Mouse (Mus musculus): ENCODE data around the gene Fbxl19.

Gene Fbxl19

GRCm38 (mm10) chr7:127744366-127745045 lies at the start of gene Fbxl19:
Gene Fbxl19 (plus strand): TSS chr7:127744543.
- peak; percentile 84 to 92 for DNase-seq

- no peak for DNase-seq
These were observed 45.4 kb upstream of the Fbxl19 start for GRCm38 (mm10) chr7:127698986-127699385.

GRCm38 (mm10) chr7:127700712-127701331 lies 43.5 kb upstream of the Fbxl19 start:
- no peak for DNase-seq

GRCm38 (mm10) chr7:127703561-127704178 lies 40.7 kb upstream of the Fbxl19 start:
- DNase-seq = peak; percentile 41 to 66

GRCm38 (mm10) chr7:127704598-127704997 lies 39.7 kb upstream of the Fbxl19 start:
- peak in 1 of 2 experiments; percentile 6 for DNase-seq

- DNase-seq = no peak
These were observed 38.6 kb upstream of the Fbxl19 start for GRCm38 (mm10) chr7:127705706-127706105.

GRCm38 (mm10) chr7:127707045-127707956 lies 37.0 kb upstream of the Fbxl19 start:
- DNase-seq = peak in 1 of 2 experiments; percentile 25

- no peak for DNase-seq
These were observed 36.5 kb upstream of the Fbxl19 start for GRCm38 (mm10) chr7:127707957-127708206.

- DNase-seq = peak; percentile 90 to 93
These were observed 35.9 kb upstream of the Fbxl19 start, which contains the start of gene Bcl7c for GRCm38 (mm10) chr7:127708207-127709078. Gene Bcl7c (minus strand): TSS chr7:127708933.

GRCm38 (mm10) chr7:127709261-127709979 lies 34.9 kb upstream of the Fbxl19 start:
- no peak for DNase-seq

- DNase-seq = peak; percentile 16 to 36
These were observed 33.3 kb upstream of the Fbxl19 start for GRCm38 (mm10) chr7:127711031-127711430.

GRCm38 (mm10) chr7:127711456-127711855 lies 32.9 kb upstream of the Fbxl19 start:
- DNase-seq = peak in 1 of 2 experiments; percentile 30

GRCm38 (mm10) chr7:127712461-127713385 lies 31.6 kb upstream of the Fbxl19 start, which contains the start of gene Ctf1:
Gene Ctf1 (plus strand): TSS chr7:127712736.
- DNase-seq = peak; percentile 86 to 87

- no peak for DNase-seq
These were observed 29.5 kb upstream of the Fbxl19 start for GRCm38 (mm10) chr7:127714816-127715215.

GRCm38 (mm10) chr7:127716992-127717391 lies 27.4 kb upstream of the Fbxl19 start:
- peak; percentile 76 to 89 for DNase-seq

GRCm38 (mm10) chr7:127718339-127718738 lies 26.0 kb upstream of the Fbxl19 start:
- no peak for DNase-seq

- no peak for DNase-seq
These were observed 25.1 kb upstream of the Fbxl19 start for GRCm38 (mm10) chr7:127719258-127719657.

GRCm38 (mm10) chr7:127725490-127725889 lies 18.9 kb upstream of the Fbxl19 start:
- DNase-seq = no peak

GRCm38 (mm10) chr7:127725924-127726323 lies 18.4 kb upstream of the Fbxl19 start:
- no peak for DNase-seq

- DNase-seq = no peak
These were observed 16.4 kb upstream of the Fbxl19 start for GRCm38 (mm10) chr7:127727898-127728297.
